Mouse (Mus musculus) erythroblast, embryonic 14.5 days (primary cell): ENCODE measurements around the gene Rab22a. TPM values are rescaled to one million over a fixed set of nuclear protein-coding genes. Genes with fewer than 3 reads are reported as not detected.

ENCODE experiments used
- H3K27me3 ChIP-seq: 2 replicates; pipeline ENCODE4 v1.6.1; 2012; ENCODE audit warnings: inconsistent platforms; ENCODE audit not compliant: control insufficient read depth
- H3K36me3 ChIP-seq: 2 replicates; pipeline ENCODE4 v1.6.1; 2012; ENCODE audit warnings: mild to moderate bottlenecking, inconsistent platforms; ENCODE audit not compliant: control insufficient read depth
- H3K4me1 ChIP-seq: 2 replicates; pipeline ENCODE4 v1.6.1; 2012; ENCODE audit warnings: inconsistent platforms; ENCODE audit not compliant: control insufficient read depth
- H3K4me3 ChIP-seq: replicated peaks from 2 replicates; pipeline ENCODE3; 2012; ENCODE audit warnings: moderate library complexity, mild to moderate bottlenecking, inconsistent platforms
- H3K9me3 ChIP-seq: 2 replicates; pipeline ENCODE4 v1.6.1; 2012; ENCODE audit warnings: low read length, inconsistent platforms, mixed read lengths; ENCODE audit not compliant: control insufficient read depth
- GATA1 ChIP-seq: IDR thresholded peaks from 2 replicates; pipeline ENCODE4 v1.6.1; 2012; ENCODE audit warnings: low read length, inconsistent platforms, mixed read lengths
- TAL1 ChIP-seq: IDR thresholded peaks from 3 replicates; pipeline ENCODE4 v1.6.1; 2012; ENCODE audit warnings: low read length, inconsistent platforms, mixed read lengths
- polyA plus RNA-seq: library from polyadenylated mRNA; stranded (reverse); fragments of >175 nt; gene quantifications from 2 replicates; pipeline ENCODE4 v1.2.3, GENCODE M21; 2012

Rab22a gene
- polyA plus RNA-seq, 1 experiment: 0.77 TPM

- Histone ChIP-seq H3K4me3 (no peak overlapping the region), H3K36me3 (no peaks in the 10 kb centered on the region)
- TF ChIP-seq GATA1 (no peak), TAL1 (no peak)
Measured at GRCm38 (mm10) chr2:173725819-173726218, 66.3 kb downstream of the Rab22a start.

GRCm38 (mm10) chr2:173730444-173730966 lies 70.9 kb downstream of the Rab22a start:
- Histone ChIP-seq H3K9me3 (no peaks in the 10 kb centered on the region), H3K4me3 (no peak overlapping the region), H3K27me3 (no peaks in the 10 kb centered on the region), H3K4me1 (no peaks in the 10 kb centered on the region), H3K36me3 (no peaks in the 10 kb centered on the region)
- TF ChIP-seq TAL1 (no peak), GATA1 (no peak)

More at GRCm38 (mm10) chr2:173725819-173726218, 66.3 kb downstream of the Rab22a start:
- H3K27me3 ChIP-seq: no peaks in the 10 kb centered on the region
- no peaks in the 10 kb centered on the region for H3K4me1 ChIP-seq
- H3K9me3 ChIP-seq: no peaks in the 10 kb centered on the region

GRCm38 (mm10) chr2:173734426-173734825 lies 74.9 kb downstream of the Rab22a start:
- Histone ChIP-seq H3K9me3 (no peaks in the 10 kb centered on the region), H3K4me1 (peaks cover 20% of the 10 kb centered on the region), H3K36me3 (no peaks in the 10 kb centered on the region), H3K27me3 (no peaks in the 10 kb centered on the region), H3K4me3 (no peak overlapping the region)
- TF ChIP-seq TAL1 (no peak), GATA1 (no peak)

GRCm38 (mm10) chr2:173737222-173737989 lies 77.8 kb downstream of the Rab22a start, which contains the start of gene Vapb:
Vapb (plus strand) TSS chr2:173737511.
- peaks cover 28% of the 10 kb centered on the region for H3K4me1 ChIP-seq
- H3K36me3 ChIP-seq: peaks cover 4% of the 10 kb centered on the region; the same call in 1 of the 2 replicates
- H3K27me3 ChIP-seq: no peaks in the 10 kb centered on the region
- TF ChIP-seq TAL1 (no peak), GATA1 (no peak)
- no peaks in the 10 kb centered on the region for H3K9me3 ChIP-seq
- H3K4me3 ChIP-seq: peak within 1 kb of the TSS; percentile 72

- Histone ChIP-seq H3K36me3 (peaks cover 4% of the 10 kb centered on the region; the same call in 1 of the 2 replicates), H3K4me1 (peaks cover 28% of the 10 kb centered on the region), H3K4me3 (peak overlapping the region; percentile 72), H3K27me3 (no peaks in the 10 kb centered on the region), H3K9me3 (no peaks in the 10 kb centered on the region)
- TF ChIP-seq TAL1 (no peak), GATA1 (no peak)
Measured at GRCm38 (mm10) chr2:173738232-173738631, 78.7 kb downstream of the Rab22a start.

GRCm38 (mm10) chr2:173739107-173739506 lies 79.5 kb downstream of the Rab22a start:
- peaks cover 29% of the 10 kb centered on the region for H3K4me1 ChIP-seq
- H3K4me3 ChIP-seq: no peak overlapping the region
- no peaks in the 10 kb centered on the region for H3K9me3 ChIP-seq
- TF ChIP-seq GATA1: no peak
- no peak for TF ChIP-seq TAL1
- no peaks in the 10 kb centered on the region for H3K27me3 ChIP-seq
- H3K36me3 ChIP-seq: peaks cover 4% of the 10 kb centered on the region; the same call in 1 of the 2 replicates

- Histone ChIP-seq H3K4me1 (peaks cover 29% of the 10 kb centered on the region), H3K4me3 (no peak overlapping the region), H3K9me3 (peaks cover 5% of the 10 kb centered on the region), H3K36me3 (peaks cover 6% of the 10 kb centered on the region; the same call in 1 of the 2 replicates), H3K27me3 (no peaks in the 10 kb centered on the region)
- no peak for TF ChIP-seq TAL1
- no peak for TF ChIP-seq GATA1
Measured at GRCm38 (mm10) chr2:173742090-173742489, 82.5 kb downstream of the Rab22a start.

GRCm38 (mm10) chr2:173742744-173743143 lies 83.2 kb downstream of the Rab22a start:
- peaks cover 6% of the 10 kb centered on the region; the same call in 1 of the 2 replicates for H3K36me3 ChIP-seq
- H3K4me3 ChIP-seq: no peak overlapping the region
- no peak for TF ChIP-seq TAL1
- no peak for TF ChIP-seq GATA1
- no peaks in the 10 kb centered on the region for H3K27me3 ChIP-seq
- peaks cover 7% of the 10 kb centered on the region for H3K9me3 ChIP-seq
- peaks cover 27% of the 10 kb centered on the region for H3K4me1 ChIP-seq

GRCm38 (mm10) chr2:173744070-173744815 lies 84.7 kb downstream of the Rab22a start:
- H3K27me3 ChIP-seq: no peaks in the 10 kb centered on the region
- no peak overlapping the region for H3K4me3 ChIP-seq
- H3K4me1 ChIP-seq: peaks cover 12% of the 10 kb centered on the region
- H3K36me3 ChIP-seq: peaks cover 6% of the 10 kb centered on the region; the same call in 1 of the 2 replicates
- H3K9me3 ChIP-seq: peaks cover 7% of the 10 kb centered on the region
- TF ChIP-seq TAL1: no peak
- TF ChIP-seq GATA1: no peak
